Comparison of ENCODE assay signal across 8 mouse cellular contexts in genomic region chr19:41481887-41482189, GRCm38 (mm10). TPM values are rescaled to one million over a fixed set of nuclear protein-coding genes. Genes with fewer than 3 reads are reported as not detected.
DNase-seq lines count a peak whose midpoint lies in the region; ATAC-seq and TF ChIP-seq lines count a peak whose summit lies in the region.

No protein-coding gene starts in this region.

- ATAC-seq in kidney, postnatal 0 days (replicated peaks; ENCODE audit: low FRiP score, low read depth), result no peak
- no peak for ATAC-seq in hindbrain, embryonic 15.5 days (ENCODE audit: low FRiP score, low read depth)
- ATAC-seq in midbrain, embryonic 15.5 days (replicated peaks), result no peak
- no peak for ATAC-seq in cerebellum, adult (ENCODE audit: insufficient number of reproducible peaks, low FRiP score, low TSS enrichment)

- no peaks in the 10 kb centered on the region for H3K9me3 ChIP-seq in kidney, postnatal 0 days (replicated peaks; ENCODE audit: low read length)
- H3K9me3 ChIP-seq in hindbrain, embryonic 15.5 days, result no peaks in the 10 kb centered on the region
- H3K9me3 ChIP-seq in midbrain, embryonic 15.5 days, result no peaks in the 10 kb centered on the region

- H3K4me2 ChIP-seq in kidney, postnatal 0 days (ENCODE audit: low read length), result peak overlapping the region; percentile 98
- peak overlapping the region; percentile 80 for H3K4me2 ChIP-seq in hindbrain, embryonic 15.5 days
- peak overlapping the region; percentile 74 for H3K4me2 ChIP-seq in midbrain, embryonic 15.5 days

- no peak for TF ChIP-seq CTCF in kidney, postnatal 0 days (IDR thresholded peaks at IDR 0.05; ENCODE audit: low read depth)

- no peaks in the 10 kb centered on the region for H3K36me3 ChIP-seq in kidney, postnatal 0 days (ENCODE audit: insufficient read depth, low read length)
- H3K36me3 ChIP-seq in hindbrain, embryonic 15.5 days, result no peaks in the 10 kb centered on the region
- H3K36me3 ChIP-seq in midbrain, embryonic 15.5 days (replicated peaks), result no peaks in the 10 kb centered on the region

- H3K4me1 ChIP-seq in kidney, postnatal 0 days (replicated peaks; ENCODE audit: insufficient read depth, low read length), result peaks cover 13% of the 10 kb centered on the region; the same call in 1 of the 2 replicates
- H3K4me1 ChIP-seq in hindbrain, embryonic 15.5 days (replicated peaks), result peaks cover 33% of the 10 kb centered on the region
- peaks cover 32% of the 10 kb centered on the region for H3K4me1 ChIP-seq in midbrain, embryonic 15.5 days

- no peak for DNase-seq in kidney, postnatal 0 days (ENCODE audit: low spot score)
- DNase-seq in kidney, adult 8-10 months, result no peak
- peak; percentile 30 for DNase-seq in c-Kit-positive CD71-positive TER-119-negative erythroid progenitor cells, embryonic 14.5 days (ENCODE audit: low read depth)
- no peak for DNase-seq in left cerebral cortex, postnatal 4 days
- no peak for DNase-seq in right cerebral cortex, postnatal 36 days (ENCODE audit: low spot score in 2 of 2)

- peak overlapping the region; percentile 95 for H3K4me3 ChIP-seq in kidney, postnatal 0 days (replicated peaks; ENCODE audit: low read depth, low read length)
- peak overlapping the region; percentile 98 for H3K4me3 ChIP-seq in hindbrain, embryonic 15.5 days
- peak overlapping the region; percentile 95 for H3K4me3 ChIP-seq in midbrain, embryonic 15.5 days

- peak overlapping the region; percentile 92 for H3K9ac ChIP-seq in kidney, postnatal 0 days (ENCODE audit: low read depth, low read length)
- H3K9ac ChIP-seq in hindbrain, embryonic 15.5 days, result peak overlapping the region; percentile 97
- peak overlapping the region; percentile 82 for H3K9ac ChIP-seq in midbrain, embryonic 15.5 days

- 2% methylated on average over 6 of the region's 6 CpGs for WGBS in kidney, postnatal 0 days
- WGBS in hindbrain, embryonic 15.5 days, result 8% methylated on average over 6 of the region's 6 CpGs
- 7% methylated on average over 6 of the region's 6 CpGs for WGBS in midbrain, embryonic 15.5 days

- no peaks in the 10 kb centered on the region for H3K27me3 ChIP-seq in kidney, postnatal 0 days (ENCODE audit: insufficient read depth, low read length)
- no peaks in the 10 kb centered on the region for H3K27me3 ChIP-seq in hindbrain, embryonic 15.5 days
- no peaks in the 10 kb centered on the region for H3K27me3 ChIP-seq in midbrain, embryonic 15.5 days (replicated peaks)

- intact Hi-C loops in left cerebral cortex, postnatal 4 days (cut with DNase I), result loop anchor here (2.0 to 10.0 kb wide), 2 partner anchors 165 to 283 kb away; no protein-coding TSS in a partner anchor

- peak overlapping the region; percentile 98 for H3K27ac ChIP-seq in kidney, postnatal 0 days
- peak overlapping the region; percentile 99 for H3K27ac ChIP-seq in hindbrain, embryonic 15.5 days (replicated peaks)
- peak overlapping the region; percentile 100 for H3K27ac ChIP-seq in midbrain, embryonic 15.5 days

RNA-seq across cellular contexts. Expression of gene Lcor, which starts 0.6 kb away (rescaled TPM):
- polyA plus RNA-seq in kidney, postnatal 0 days (2015; fragmentation: Nextera tagmentation; extraction: Ambion mirVana), result 14.0 and 14.7 TPM in 2 replicates
- polyA plus RNA-seq in hindbrain, embryonic 15.5 days (2015; fragmentation: Nextera tagmentation; extraction: Ambion mirVana), result 14.6 and 15.4 TPM in 2 replicates
- polyA plus RNA-seq in midbrain, embryonic 15.5 days (2015; fragmentation: Nextera tagmentation; extraction: Ambion mirVana), result 19.6 and 23.5 TPM in 2 replicates
- total RNA-seq in left cerebral cortex, postnatal 4 days (2021), result 10 to 100 TPM; 28.7 to 29.6 TPM
